Mouse (Mus musculus) limb, embryonic 14.5 days (tissue): ENCODE measurements around the gene Myo19. TPM values are rescaled to one million over a fixed set of nuclear protein-coding genes. Genes with fewer than 3 reads are reported as not detected.
"Not testable (repeated sequence)": the region's sequence is repeated elsewhere in the genome, so short reads cannot be mapped to it uniquely, and the experiment has no call there.

Experiments
- ATAC-seq: fragments of 200-750 bp; cut with Nextera tagmentation; 2 replicates; pipeline ENCODE4 v1.8.0; 2017; ENCODE audit warnings: low read depth, moderate number of reproducible peaks, moderate TSS enrichment; ENCODE audit not compliant: low FRiP score
- DNase-seq: peaks from one replicate; pipeline ENCODE4 v3.0.0-alpha.2; 2015; ENCODE audit warnings: low spot score
- H3K27ac ChIP-seq: fragments of 300-500 bp; sonication (generic); replicated peaks from 2 replicates; pipeline ENCODE4 v1.5.1; 2014; ENCODE audit warnings: low read depth, mild to moderate bottlenecking, low read length, moderate library complexity, mixed read lengths
- H3K27me3 ChIP-seq: fragments of 300-500 bp; sonication (generic); 2 replicates; pipeline ENCODE4 v1.6.1; 2014; ENCODE audit warnings: low read length, mixed read lengths; ENCODE audit not compliant: control insufficient read depth, insufficient read depth
- H3K36me3 ChIP-seq: fragments of 300-500 bp; sonication (generic); 2 replicates; pipeline ENCODE4 v1.6.1; 2014; ENCODE audit warnings: mild to moderate bottlenecking, low read length, moderate library complexity, mixed read lengths; ENCODE audit not compliant: control insufficient read depth, insufficient read depth
- H3K4me1 ChIP-seq: fragments of 300-500 bp; sonication (generic); 2 replicates; pipeline ENCODE4 v1.6.1; 2014; ENCODE audit warnings: antibody characterized with exemption, low read length, mixed read lengths; ENCODE audit not compliant: control insufficient read depth, insufficient read depth
- H3K4me2 ChIP-seq: fragments of 300-500 bp; sonication (generic); replicated peaks from 2 replicates; pipeline ENCODE4 v1.6.1; 2014; ENCODE audit warnings: low read depth, mild to moderate bottlenecking, low read length, moderate library complexity; ENCODE audit not compliant: severe bottlenecking
- H3K4me3 ChIP-seq: fragments of 300-500 bp; sonication (generic); replicated peaks from 2 replicates; pipeline ENCODE4 v1.5.1; 2014; ENCODE audit warnings: low read length
- H3K9ac ChIP-seq: fragments of 300-500 bp; sonication (generic); 2 replicates; pipeline ENCODE4 v1.6.1; 2014; ENCODE audit warnings: mild to moderate bottlenecking, low read depth, low read length, moderate library complexity; ENCODE audit not compliant: severe bottlenecking
- H3K9me3 ChIP-seq: fragments of 300-500 bp; sonication (generic); 2 replicates; pipeline ENCODE4 v1.6.1; 2016; ENCODE audit warnings: low read length; ENCODE audit not compliant: control insufficient read depth
- POLR2A ChIP-seq: fragments of 200-500 bp; IDR thresholded peaks from 2 replicates; pipeline ENCODE4 v1.8.0; 2012; ENCODE audit warnings: inconsistent platforms, mild to moderate bottlenecking, moderate library complexity, borderline replicate concordance; ENCODE audit not compliant: insufficient read depth, insufficient read length; ENCODE audit errors: extremely low read depth
- WGBS: fragments of 180-500 bp; shearing (Covaris S2); extraction: QIAGEN DNeasy Blood & Tissue Kit; methylation state at CpG from one replicate; pipeline ENCODE4 v1.1.7; 2014; 5-methylcytosine and 5-hydroxymethylcytosine counted together
- polyA plus RNA-seq, 2 experiments: library from polyadenylated mRNA; depleted of rRNA in 1 of 2; stranded (reverse) in 1 of 2; unstranded in 1 of 2; fragments of >200 nt; fragmentation: Nextera tagmentation in 1 of 2; extraction: Ambion mirVana in 1 of 2; gene quantifications; 2 replicates each; pipeline versions ENCODE4 v1.2.1 to v1.2.3; 2012 to 2014

The Myo19 gene
- polyA plus RNA-seq, 2 experiments, result 11.0 to 29.2 TPM

- peak; percentile 10 for ATAC-seq
- no peaks in the 10 kb centered on the region for H3K9me3 ChIP-seq
- H3K27me3 ChIP-seq, result no peaks in the 10 kb centered on the region
- peaks cover 13% of the 10 kb centered on the region for H3K4me1 ChIP-seq
- TF ChIP-seq POLR2A, result no peak
- DNase-seq, result peak; percentile 31
- H3K4me3 ChIP-seq, result peak overlapping the region; percentile 90
- peak overlapping the region; percentile 98 for H3K27ac ChIP-seq
- no peaks in the 10 kb centered on the region; the same call in 1 of the 2 replicates for H3K36me3 ChIP-seq
- peak overlapping the region; percentile 95 for H3K9ac ChIP-seq
- under 1% methylated on average over 10 of the region's 10 CpGs for WGBS
- H3K4me2 ChIP-seq, result peak overlapping the region; percentile 66
These were observed 8.9 kb upstream of the Myo19 start for GRCm38 (mm10) chr11:84871046-84871445.

GRCm38 (mm10) chr11:84871548-84872069 lies 8.3 kb upstream of the Myo19 start:
- Histone ChIP-seq H3K27ac (peak overlapping the region; percentile 98), H3K36me3 (no peaks in the 10 kb centered on the region; the same call in 1 of the 2 replicates), H3K4me3 (peak overlapping the region; percentile 90), H3K27me3 (no peaks in the 10 kb centered on the region), H3K4me2 (peak overlapping the region; percentile 66), H3K9me3 (no peaks in the 10 kb centered on the region), H3K9ac (peak overlapping the region; percentile 95), H3K4me1 (peaks cover 13% of the 10 kb centered on the region)
- ATAC-seq (no peak), DNase-seq (no peak)
- TF ChIP-seq POLR2A, result no peak
- WGBS, result 70% methylated on average over 4 of the region's 4 CpGs

- H3K4me2 ChIP-seq, result no peak overlapping the region
- H3K4me3 ChIP-seq, result no peak overlapping the region
- no peak overlapping the region for H3K27ac ChIP-seq
- H3K27me3 ChIP-seq, result no peaks in the 10 kb centered on the region
- DNase-seq (no peak), ATAC-seq (no peak)
- H3K9me3 ChIP-seq, result no peaks in the 10 kb centered on the region
- peaks cover 6% of the 10 kb centered on the region; the same call in 1 of the 2 replicates for H3K4me1 ChIP-seq
- no peaks in the 10 kb centered on the region; the same call in 1 of the 2 replicates for H3K36me3 ChIP-seq
- no peak overlapping the region for H3K9ac ChIP-seq
- no peak for TF ChIP-seq POLR2A
- 83% methylated on average over 1 of the region's 1 CpGs for WGBS
These were observed 6.7 kb upstream of the Myo19 start for GRCm38 (mm10) chr11:84873042-84873833.

GRCm38 (mm10) chr11:84876020-84876419 lies 3.9 kb upstream of the Myo19 start:
- ATAC-seq, H3K27ac ChIP-seq, H3K27me3 ChIP-seq, H3K9ac ChIP-seq, H3K4me3 ChIP-seq, H3K36me3 ChIP-seq, DNase-seq, H3K4me1 ChIP-seq, H3K9me3 ChIP-seq, H3K4me2 ChIP-seq: not testable (repeated sequence)
- no CpG with 5 or more reads among the region's 1 CpGs for WGBS

GRCm38 (mm10) chr11:84879007-84879771 lies 759 bp upstream of the Myo19 start:
- 20% methylated on average over 6 of the region's 7 CpGs for WGBS
- ATAC-seq, result no peak

More at GRCm38 (mm10) chr11:84879007-84879771, 759 bp upstream of the Myo19 start:
- DNase-seq, result no peak
- peak overlapping the region; percentile 88 for H3K27ac ChIP-seq
- H3K4me3 ChIP-seq, result peak overlapping the region; percentile 70
- peak overlapping the region; percentile 93 for H3K4me2 ChIP-seq
- H3K9me3 ChIP-seq, result no peaks in the 10 kb centered on the region
- peak overlapping the region; percentile 87 for H3K9ac ChIP-seq
- H3K36me3 ChIP-seq, result peaks cover 4% of the 10 kb centered on the region
- no peak for TF ChIP-seq POLR2A
- H3K27me3 ChIP-seq, result no peaks in the 10 kb centered on the region
- H3K4me1 ChIP-seq, result peaks cover 8% of the 10 kb centered on the region; the same call in 1 of the 2 replicates
